8 mouse cellular contexts compared by ENCODE assay signal in genomic region chr6:119848034-119848695, GRCm38 (mm10). TPM values are rescaled to one million over a fixed set of nuclear protein-coding genes. Genes with fewer than 3 reads are reported as not detected.
DNase-seq lines count a peak whose midpoint lies in the region; ATAC-seq lines count a peak whose summit lies in the region.

Gene Erc1 (minus strand): TSS chr6:119848167.

- H3K27ac ChIP-seq in hindbrain, embryonic 16.5 days (ENCODE audit: low read depth, low read length): peak within 1 kb of the TSS; percentile 99
- 0 out of 2 replicates have a peak within 1 kb of the TSS, but pooled peaks have one; percentile 12 for H3K27ac ChIP-seq in macrophage

- H3K9me3 ChIP-seq in hindbrain, embryonic 16.5 days (ENCODE audit: control insufficient read depth, low read length): no peaks in the 10 kb centered on the region

- under 1% methylated on average over 70 of the region's 73 CpGs for WGBS in hindbrain, embryonic 16.5 days
- 2% methylated on average over 57 of the region's 73 CpGs for WGBS in macrophage (ENCODE audit: missing documents)

- H3K4me1 ChIP-seq in hindbrain, embryonic 16.5 days (ENCODE audit: control insufficient read depth, insufficient read depth, low read depth, low read length): peaks cover 15% of the 10 kb centered on the region

- no peaks in the 10 kb centered on the region for H3K36me3 ChIP-seq in hindbrain, embryonic 16.5 days (ENCODE audit: control insufficient read depth, insufficient read depth, low read length)
- no peaks in the 10 kb centered on the region for H3K36me3 ChIP-seq in macrophage (ENCODE audit: inconsistent target)

- H3K9ac ChIP-seq in hindbrain, embryonic 16.5 days (ENCODE audit: low read depth, low read length): peak within 1 kb of the TSS; percentile 96

- H3K79me2 ChIP-seq in macrophage (ENCODE audit: inconsistent target): no peaks in the 10 kb centered on the region

- peak within 1 kb of the TSS; percentile 96 for H3K4me3 ChIP-seq in hindbrain, embryonic 16.5 days (ENCODE audit: low read length)
- H3K4me3 ChIP-seq in macrophage (ENCODE audit: inconsistent target): peak within 1 kb of the TSS; percentile 63

- ATAC-seq in hindbrain, embryonic 16.5 days: peak; percentile 96

- peak within 1 kb of the TSS; percentile 75 for H3K4me2 ChIP-seq in hindbrain, embryonic 16.5 days (ENCODE audit: low read length)

- no peaks in the 10 kb centered on the region for H3K27me3 ChIP-seq in hindbrain, embryonic 16.5 days (replicated peaks; ENCODE audit: control insufficient read depth, insufficient read depth, low read length)

- DNase-seq in WW6 (ENCODE audit: low read depth, low spot score): peak; percentile 90
- DNase-seq in cerebellum, postnatal 4 days (ENCODE audit: low spot score in 2 of 2): peak; percentile 89 to 93
- DNase-seq in gastrocnemius, adult 18-20 months (ENCODE audit: low spot score): peak; percentile 97
- peak; percentile 91 to 94 for DNase-seq in left cerebral cortex, adult 18-20 months (ENCODE audit: low spot score in 2 of 2)
- DNase-seq in right cerebral cortex, adult 18-20 months: peak; percentile 93
- DNase-seq in urinary bladder, postnatal 10 days (ENCODE audit: low spot score): peak; percentile 85

RNA-seq across cellular contexts. Expression of gene Erc1, which starts in this region (rescaled TPM):
- total RNA-seq in gastrocnemius, adult 18-20 months (2021): 10 to 100 TPM; 26.1 to 31.7 TPM
- polyA plus RNA-seq in hindbrain, embryonic 16.5 days (2015; fragmentation: Nextera tagmentation; extraction: Ambion mirVana): 42.9 and 46.9 TPM in 2 replicates
- total RNA-seq in left cerebral cortex, adult 18-20 months (2021): 10 to 100 TPM; 43.5 to 45.8 TPM
- total RNA-seq in macrophage (2018; cell fraction: chromatin; rRNA removed): 10 to 100 TPM; 18.1 to 75.8 (median 41.3) TPM
- 1 to 10 TPM; 4.6 to 9.8 (median 6.7) TPM for total RNA-seq in macrophage (2018; cell fraction: cytosol; rRNA removed)
- total RNA-seq in macrophage (2018; cell fraction: nucleus; rRNA removed): 10 to 100 TPM in 24 of 26 experiments, 1 to 10 TPM in 2; 9.3 to 39.1 (median 17.1) TPM
- polyA plus RNA-seq in macrophage (2018): 4.8 to 8.4 TPM (median 6.9 TPM) in 3 replicates

Comparison
In these comparisons a context has a peak if more than half of its experiments do, and no peak if none do; other contexts are left out.
1. Peak in every context shown above with its lines: DNase-seq, ATAC-seq, H3K4me3 ChIP-seq and H3K27ac ChIP-seq.